ENCODE assay signal across 23 mouse cellular contexts in the genomic region with DNA sequence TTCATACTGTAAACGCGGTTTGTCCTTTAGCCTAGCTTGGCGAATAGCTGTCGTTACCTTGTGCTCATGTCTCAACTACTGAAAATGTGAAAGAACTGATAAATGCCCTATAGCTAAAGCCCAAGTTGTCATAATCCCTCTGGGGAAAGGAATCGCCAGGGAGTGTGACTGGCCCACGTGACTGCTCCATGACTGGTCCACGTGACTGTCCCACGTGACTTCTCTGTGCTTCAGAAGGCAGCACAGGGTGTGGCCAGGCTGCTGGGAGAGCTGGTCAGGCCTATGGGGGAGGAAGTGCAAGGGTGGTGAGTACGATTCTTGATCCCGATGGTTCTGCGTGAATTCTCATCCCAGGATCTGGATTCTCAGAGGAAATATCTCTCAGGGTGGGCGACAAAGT.
DNase-seq lines count a peak whose midpoint lies in the region; TF ChIP-seq lines count a peak whose summit lies in the region.
"Had no signal": no experiment of that assay in that cellular context is flagged by ENCODE, and none has a peak within 500 bp of the region (broad histone marks: within the 10 kb centered on the region; RNA-seq: fewer than 3 reads in every experiment).

No protein-coding gene starts in this region.

- no peak for TF ChIP-seq POLR2A in myocyte (IDR thresholded peaks at IDR 0.05; ENCODE audit: insufficient read length, low read depth)
- TF ChIP-seq POLR2A in lung, adult 2 months (IDR thresholded peaks at IDR 0.05; ENCODE audit: borderline replicate concordance, extremely low read depth, low read depth, low read length), result no peak

- no peaks in the 10 kb centered on the region for H3K4me1 ChIP-seq in lung, adult 2 months (ENCODE audit: control insufficient read depth, insufficient read depth, low read length)
- H3K4me1 ChIP-seq: forebrain, embryonic 10.5 days; heart, embryonic 12.5 days; heart, embryonic 15.5 days had no signal

- H3K27me3 ChIP-seq in myocyte (ENCODE audit: control insufficient read depth, insufficient read depth, insufficient read length), result no peaks in the 10 kb centered on the region
- H3K27me3 ChIP-seq: heart, embryonic 12.5 days; heart, embryonic 15.5 days had no signal

- no peaks in the 10 kb centered on the region for H3K79me2 ChIP-seq in myocyte (ENCODE audit: control insufficient read depth, insufficient read depth)

- TF ChIP-seq CTCF in lung, adult 2 months (IDR thresholded peaks at IDR 0.05; ENCODE audit: insufficient read depth, low read length), result no peak

- WGBS in lung, adult 2 months, result 78% methylated on average over 12 of the region's 12 CpGs

- H3K4me2 ChIP-seq in myocyte (ENCODE audit: low read depth), result no peak overlapping the region
- H3K4me2 ChIP-seq: forebrain, embryonic 13.5 days; heart, embryonic 12.5 days; heart, embryonic 15.5 days; hindbrain, embryonic 14.5 days had no signal

- H3K4me3 ChIP-seq in myocyte, result no peak overlapping the region
- no peak overlapping the region for H3K4me3 ChIP-seq in lung, adult 2 months (replicated peaks; ENCODE audit: extremely low read depth, low read depth, low read length)
- H3K4me3 ChIP-seq: forebrain, embryonic 10.5 days; forebrain, embryonic 13.5 days; gastrocnemius, adult 2 months; heart, embryonic 12.5 days; heart, embryonic 15.5 days had no signal

- no peaks in the 10 kb centered on the region for H3K36me3 ChIP-seq in myocyte (ENCODE audit: control insufficient read depth, insufficient read depth)
- H3K36me3 ChIP-seq: forebrain, embryonic 10.5 days; G1E; heart, embryonic 12.5 days; heart, embryonic 15.5 days had no signal

- DNase-seq in testis, postnatal 14 days (ENCODE audit: low spot score), result peak; percentile 15
- DNase-seq in testis, postnatal 10 days (ENCODE audit: low spot score), result no peak
- peak; percentile 5 for DNase-seq in NIH3T3 (ENCODE audit: low read depth)
- no peak for DNase-seq in lung, adult 2 months
- DNase-seq in heart, adult 9 months (ENCODE audit: low spot score in 2 of 2), result no peak
- DNase-seq: adrenal gland, postnatal 10 days; adrenal gland, postnatal 36 days; B cell, adult 2 months; cerebellum, adult 18-20 months; cerebellum, adult 9-10 months; cerebellum, postnatal 14 days; gastrocnemius, adult 2 months; gastrocnemius, postnatal 14 days; heart, adult 11 months; heart, postnatal 10 days; heart, postnatal 36 days had no signal

- H3ac ChIP-seq in myocyte (ENCODE audit: control insufficient read depth, insufficient read length), result no peak overlapping the region

TF ChIP-seq in myocyte, 11 proteins besides CTCF, POLR2A, EP300 and RAD21:
- TF ChIP-seq MAX (IDR thresholded peaks at IDR 0.05; ENCODE audit: low read depth), result no peak
- peak; percentile 38 for TF ChIP-seq USF1 (IDR thresholded peaks at IDR 0.05; ENCODE audit: low read depth)

Comparison
In these comparisons a context has a peak if more than half of its experiments do, and no peak if none do; other contexts are left out.
1. DNase-seq: peak in testis, postnatal 14 days (single experiment) and NIH3T3 (single experiment); none in testis, postnatal 10 days (single experiment), lung, adult 2 months (single experiment) and heart, adult 9 months (0 of 2).